Mouse (Mus musculus): ENCODE data around the gene Apoc3. TPM values are rescaled to one million over a fixed set of nuclear protein-coding genes. Genes with fewer than 3 reads are reported as not detected.
A peak's percentile ranks its signal among the peaks of the same experiment; 100 is the strongest.

The Apoc3 gene
- not detected in 2 replicates for polyA plus RNA-seq (2014; fragmentation: Nextera tagmentation; extraction: Ambion mirVana)

DNA sequence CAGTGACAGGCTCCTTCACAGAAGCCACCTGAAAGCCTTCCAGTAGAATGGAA is at the start of gene Apoc3:
Apoc3 (minus strand) TSS at position 41 of the 53 bp plus-strand sequence.
- H3K4me1 ChIP-seq (ENCODE audit: control insufficient read depth, insufficient read depth, low read length): peaks cover 1% of the 10 kb centered on the region; the same call in 1 of the 2 replicates
- ATAC-seq (replicated peaks; ENCODE audit: insufficient number of reproducible peaks, low FRiP score, low TSS enrichment): no peak
- no peaks in the 10 kb centered on the region for H3K9me3 ChIP-seq (replicated peaks; ENCODE audit: control insufficient read depth, low read length)
- H3K4me2 ChIP-seq: no peak within 1 kb of the TSS
- no peaks in the 10 kb centered on the region for H3K36me3 ChIP-seq (ENCODE audit: control insufficient read depth, insufficient read depth, low read length)
- peaks cover 5% of the 10 kb centered on the region; the same call in 1 of the 2 replicates for H3K27me3 ChIP-seq (ENCODE audit: control insufficient read depth, insufficient read depth, low read length)
- no peak within 1 kb of the TSS for H3K9ac ChIP-seq (ENCODE audit: low read depth, low read length)
- H3K27ac ChIP-seq (ENCODE audit: low read depth, low read length): no peak within 1 kb of the TSS
- H3K4me3 ChIP-seq (ENCODE audit: low read depth, low read length): no peak within 1 kb of the TSS

GRCm38 (mm10) chr9:46282631-46283436 is 47.4 kb upstream of the Apoc3 start, which contains the start of gene Bud13:
Gene Bud13 (plus strand): TSS chr9:46283008.
- ATAC-seq (replicated peaks; ENCODE audit: insufficient number of reproducible peaks, low FRiP score, low TSS enrichment): peak; percentile 81
- Histone ChIP-seq H3K27me3 (ENCODE audit: control insufficient read depth, insufficient read depth, low read length) (no peaks in the 10 kb centered on the region), H3K27ac (ENCODE audit: low read depth, low read length) (peak within 1 kb of the TSS; percentile 85), H3K4me3 (ENCODE audit: low read depth, low read length) (peak within 1 kb of the TSS; percentile 98), H3K9me3 (replicated peaks; ENCODE audit: control insufficient read depth, low read length) (no peaks in the 10 kb centered on the region), H3K4me2 (peak within 1 kb of the TSS; percentile 62), H3K4me1 (ENCODE audit: control insufficient read depth, insufficient read depth, low read length) (peaks cover 7% of the 10 kb centered on the region; the same call in 1 of the 2 replicates), H3K9ac (ENCODE audit: low read depth, low read length) (peak within 1 kb of the TSS; percentile 92), H3K36me3 (ENCODE audit: control insufficient read depth, insufficient read depth, low read length) (peaks cover 17% of the 10 kb centered on the region)
- WGBS (ENCODE audit: insufficient replicate concordance): 2% methylated on average over 55 of the region's 55 CpGs

DNA sequence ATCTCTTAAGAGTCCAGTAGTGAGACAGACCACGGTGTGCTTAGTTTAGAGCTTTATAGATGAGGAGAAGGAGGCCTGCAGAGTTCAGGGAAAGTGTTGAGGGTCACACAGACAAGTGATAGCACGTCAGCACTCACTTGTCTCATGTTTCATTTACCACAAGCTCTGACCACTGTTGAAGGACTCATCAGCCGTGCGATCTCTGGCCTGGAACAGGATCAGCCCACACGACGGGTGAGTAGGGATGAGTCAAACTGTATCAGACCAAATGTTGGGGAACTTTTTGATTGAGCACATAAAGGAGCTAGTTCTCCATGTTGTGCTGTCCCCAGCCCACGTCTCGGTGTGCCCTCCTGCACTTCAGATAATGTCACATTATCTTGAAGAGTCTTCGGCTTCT is 39.1 kb upstream of the Apoc3 start:
- peaks cover 9% of the 10 kb centered on the region for H3K4me1 ChIP-seq (ENCODE audit: control insufficient read depth, insufficient read depth, low read length)
- H3K9ac ChIP-seq (ENCODE audit: low read depth, low read length): no peak overlapping the region
- H3K4me3 ChIP-seq (ENCODE audit: low read depth, low read length): no peak overlapping the region
- H3K27ac ChIP-seq (ENCODE audit: low read depth, low read length): no peak overlapping the region
- H3K27me3 ChIP-seq (ENCODE audit: control insufficient read depth, insufficient read depth, low read length): peaks cover 14% of the 10 kb centered on the region
- no peak overlapping the region for H3K4me2 ChIP-seq
- 70% methylated on average over 9 of the region's 9 CpGs for WGBS (ENCODE audit: insufficient replicate concordance)
- no peak for ATAC-seq (replicated peaks; ENCODE audit: insufficient number of reproducible peaks, low FRiP score, low TSS enrichment)
- H3K9me3 ChIP-seq (replicated peaks; ENCODE audit: control insufficient read depth, low read length): no peaks in the 10 kb centered on the region
- peaks cover 15% of the 10 kb centered on the region for H3K36me3 ChIP-seq (ENCODE audit: control insufficient read depth, insufficient read depth, low read length)

GRCm38 (mm10) chr9:46272677-46273454 is 37.4 kb upstream of the Apoc3 start, which contains the start of gene Zpr1:
Gene Zpr1 (plus strand): TSS chr9:46273064.
- no peaks in the 10 kb centered on the region for H3K9me3 ChIP-seq (replicated peaks; ENCODE audit: control insufficient read depth, low read length)
- peaks cover 12% of the 10 kb centered on the region for H3K36me3 ChIP-seq (ENCODE audit: control insufficient read depth, insufficient read depth, low read length)
- H3K4me2 ChIP-seq: peak within 1 kb of the TSS; percentile 92
- H3K4me3 ChIP-seq (ENCODE audit: low read depth, low read length): peak within 1 kb of the TSS; percentile 95
- H3K27me3 ChIP-seq (ENCODE audit: control insufficient read depth, insufficient read depth, low read length): peaks cover 28% of the 10 kb centered on the region
- H3K9ac ChIP-seq (ENCODE audit: low read depth, low read length): peak within 1 kb of the TSS; percentile 77
- peaks cover 9% of the 10 kb centered on the region for H3K4me1 ChIP-seq (ENCODE audit: control insufficient read depth, insufficient read depth, low read length)
- peak within 1 kb of the TSS; percentile 60 for H3K27ac ChIP-seq (ENCODE audit: low read depth, low read length)
- peak; percentile 82 for ATAC-seq (replicated peaks; ENCODE audit: insufficient number of reproducible peaks, low FRiP score, low TSS enrichment)
- WGBS (ENCODE audit: insufficient replicate concordance): 4% methylated on average over 45 of the region's 45 CpGs

- no peak overlapping the region for H3K4me3 ChIP-seq (ENCODE audit: low read depth, low read length)
- no peak overlapping the region for H3K27ac ChIP-seq (ENCODE audit: low read depth, low read length)
- peaks cover 9% of the 10 kb centered on the region for H3K4me1 ChIP-seq (ENCODE audit: control insufficient read depth, insufficient read depth, low read length)
- peaks cover 10% of the 10 kb centered on the region for H3K36me3 ChIP-seq (ENCODE audit: control insufficient read depth, insufficient read depth, low read length)
- H3K9me3 ChIP-seq (replicated peaks; ENCODE audit: control insufficient read depth, low read length): no peaks in the 10 kb centered on the region
- ATAC-seq (replicated peaks; ENCODE audit: insufficient number of reproducible peaks, low FRiP score, low TSS enrichment): no peak
- WGBS (ENCODE audit: insufficient replicate concordance): 61% methylated on average over 9 of the region's 9 CpGs
- peaks cover 30% of the 10 kb centered on the region for H3K27me3 ChIP-seq (ENCODE audit: control insufficient read depth, insufficient read depth, low read length)
- peak overlapping the region; percentile 92 for H3K4me2 ChIP-seq
- no peak overlapping the region for H3K9ac ChIP-seq (ENCODE audit: low read depth, low read length)
Measured at GRCm38 (mm10) chr9:46272070-46272469, 36.6 kb upstream of the Apoc3 start.

GRCm38 (mm10) chr9:46270782-46271181 is 35.3 kb upstream of the Apoc3 start:
- H3K4me1 ChIP-seq (ENCODE audit: control insufficient read depth, insufficient read depth, low read length): peaks cover 9% of the 10 kb centered on the region
- no peak overlapping the region for H3K4me3 ChIP-seq (ENCODE audit: low read depth, low read length)
- H3K9me3 ChIP-seq (replicated peaks; ENCODE audit: control insufficient read depth, low read length): no peaks in the 10 kb centered on the region
- WGBS (ENCODE audit: insufficient replicate concordance): 88% methylated on average over 4 of the region's 4 CpGs
- H3K9ac ChIP-seq (ENCODE audit: low read depth, low read length): no peak overlapping the region
- ATAC-seq (replicated peaks; ENCODE audit: insufficient number of reproducible peaks, low FRiP score, low TSS enrichment): no peak
- peaks cover 30% of the 10 kb centered on the region for H3K27me3 ChIP-seq (ENCODE audit: control insufficient read depth, insufficient read depth, low read length)
- H3K4me2 ChIP-seq: no peak overlapping the region
- H3K36me3 ChIP-seq (ENCODE audit: control insufficient read depth, insufficient read depth, low read length): peaks cover 5% of the 10 kb centered on the region; the same call in 1 of the 2 replicates
- no peak overlapping the region for H3K27ac ChIP-seq (ENCODE audit: low read depth, low read length)

DNA sequence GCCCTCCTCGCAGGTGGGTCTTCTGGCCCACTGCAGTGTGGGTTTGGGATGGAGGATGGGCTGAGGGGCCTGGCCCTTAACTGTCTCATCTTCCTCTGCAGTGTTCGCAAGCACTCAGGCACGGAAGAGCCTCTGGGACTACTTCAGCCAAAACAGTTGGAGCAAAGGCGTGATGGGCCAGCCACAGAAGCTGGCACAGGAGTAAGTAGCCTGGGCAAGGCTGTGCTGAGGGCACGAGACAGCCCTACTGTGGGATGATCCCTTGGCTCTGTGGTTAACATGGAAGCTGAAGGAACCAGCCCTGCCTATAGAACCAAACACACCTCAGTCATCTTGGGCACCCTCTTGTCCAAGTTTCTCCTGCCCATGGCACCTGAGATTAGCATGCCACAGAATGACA is 33.7 kb upstream of the Apoc3 start:
- Histone ChIP-seq H3K4me1 (ENCODE audit: control insufficient read depth, insufficient read depth, low read length) (peaks cover 7% of the 10 kb centered on the region), H3K27me3 (ENCODE audit: control insufficient read depth, insufficient read depth, low read length) (peaks cover 30% of the 10 kb centered on the region), H3K36me3 (ENCODE audit: control insufficient read depth, insufficient read depth, low read length) (no peaks in the 10 kb centered on the region), H3K4me2 (no peak overlapping the region), H3K4me3 (ENCODE audit: low read depth, low read length) (no peak overlapping the region), H3K9ac (ENCODE audit: low read depth, low read length) (no peak overlapping the region), H3K9me3 (replicated peaks; ENCODE audit: control insufficient read depth, low read length) (no peaks in the 10 kb centered on the region), H3K27ac (ENCODE audit: low read depth, low read length) (no peak overlapping the region)
- ATAC-seq (replicated peaks; ENCODE audit: insufficient number of reproducible peaks, low FRiP score, low TSS enrichment): no peak
- 77% methylated on average over 5 of the region's 5 CpGs for WGBS (ENCODE audit: insufficient replicate concordance)

- Histone ChIP-seq H3K27me3 (ENCODE audit: control insufficient read depth, insufficient read depth, low read length) (peaks cover 30% of the 10 kb centered on the region), H3K4me1 (ENCODE audit: control insufficient read depth, insufficient read depth, low read length) (no peaks in the 10 kb centered on the region; the same call in 1 of the 2 replicates), H3K4me2 (no peak within 1 kb of the TSS), H3K9ac (ENCODE audit: low read depth, low read length) (no peak within 1 kb of the TSS), H3K27ac (ENCODE audit: low read depth, low read length) (no peak within 1 kb of the TSS), H3K36me3 (ENCODE audit: control insufficient read depth, insufficient read depth, low read length) (no peaks in the 10 kb centered on the region), H3K9me3 (replicated peaks; ENCODE audit: control insufficient read depth, low read length) (no peaks in the 10 kb centered on the region), H3K4me3 (ENCODE audit: low read depth, low read length) (no peak within 1 kb of the TSS)
- 50% methylated on average over 7 of the region's 7 CpGs for WGBS (ENCODE audit: insufficient replicate concordance)
- ATAC-seq (replicated peaks; ENCODE audit: insufficient number of reproducible peaks, low FRiP score, low TSS enrichment): no peak
Measured at GRCm38 (mm10) chr9:46268343-46268873, 33.0 kb upstream of the Apoc3 start, which contains the start of gene Apoa5. Gene Apoa5 (plus strand): TSS chr9:46268633.

Measured in heart, embryonic 11.5 days (tissue).